Mouse (Mus musculus) hindbrain, embryonic 14.5 days (tissue): ENCODE measurements around the gene Atf7. TPM values are rescaled to one million over a fixed set of nuclear protein-coding genes. Genes with fewer than 3 reads are reported as not detected.
A peak's percentile ranks its signal among the peaks of the same experiment; 100 is the strongest.

Source experiments
- ATAC-seq: fragments of 200-750 bp; cut with Nextera tagmentation; 2 replicates; pipeline ENCODE4 v1.8.0; 2017; ENCODE audit warnings: moderate number of reproducible peaks, mild to moderate bottlenecking, moderate TSS enrichment, moderate library complexity; ENCODE audit not compliant: low FRiP score
- DNase-seq: peaks from one replicate; pipeline ENCODE4 v3.0.0-alpha.2; 2015; ENCODE audit warnings: low spot score
- H3K27ac ChIP-seq: fragments of 300-500 bp; sonication (generic); 2 replicates; pipeline ENCODE4 v1.5.1; 2014; ENCODE audit warnings: mild to moderate bottlenecking, moderate library complexity
- H3K27me3 ChIP-seq: fragments of 300-500 bp; sonication (generic); 2 replicates; pipeline ENCODE4 v1.6.1; 2014; ENCODE audit warnings: mild to moderate bottlenecking, low read length, mixed read lengths; ENCODE audit not compliant: control insufficient read depth, insufficient read depth
- H3K36me3 ChIP-seq: fragments of 300-500 bp; sonication (generic); replicated peaks from 2 replicates; pipeline ENCODE4 v1.6.1; 2014; ENCODE audit not compliant: control insufficient read depth, insufficient read depth
- H3K4me1 ChIP-seq: fragments of 300-500 bp; sonication (generic); replicated peaks from 2 replicates; pipeline ENCODE4 v1.6.1; 2014; ENCODE audit warnings: antibody characterized with exemption, low read length, mixed read lengths; ENCODE audit not compliant: control insufficient read depth, insufficient read depth
- H3K4me2 ChIP-seq: fragments of 300-500 bp; sonication (generic); replicated peaks from 2 replicates; pipeline ENCODE4 v1.6.1; 2014; ENCODE audit warnings: mild to moderate bottlenecking, moderate library complexity
- H3K4me3 ChIP-seq: fragments of 300-500 bp; sonication (generic); replicated peaks from 2 replicates; pipeline ENCODE4 v1.5.1; 2014; ENCODE audit warnings: mild to moderate bottlenecking, low read length
- H3K9ac ChIP-seq: fragments of 300-500 bp; sonication (generic); 2 replicates; pipeline ENCODE4 v1.6.1; 2014
- H3K9me3 ChIP-seq: fragments of 300-500 bp; sonication (generic); 2 replicates; pipeline ENCODE4 v1.6.1; 2016; ENCODE audit warnings: low read length; ENCODE audit not compliant: control insufficient read depth
- WGBS: fragments of 180-500 bp; shearing (Covaris S2); extraction: QIAGEN DNeasy Blood & Tissue Kit; methylation state at CpG from one replicate; pipeline ENCODE4 v1.1.7; 2014; 5-methylcytosine and 5-hydroxymethylcytosine counted together
- polyA plus RNA-seq: library from polyadenylated mRNA; unstranded; fragments of >200 nt; fragmentation: Nextera tagmentation; extraction: Ambion mirVana; gene quantifications from 2 replicates; pipeline ENCODE4 v1.2.1, GENCODE M21; 2014

Gene Atf7
- polyA plus RNA-seq, 1 experiment from 2014 or later = 13.7 TPM

DNA sequence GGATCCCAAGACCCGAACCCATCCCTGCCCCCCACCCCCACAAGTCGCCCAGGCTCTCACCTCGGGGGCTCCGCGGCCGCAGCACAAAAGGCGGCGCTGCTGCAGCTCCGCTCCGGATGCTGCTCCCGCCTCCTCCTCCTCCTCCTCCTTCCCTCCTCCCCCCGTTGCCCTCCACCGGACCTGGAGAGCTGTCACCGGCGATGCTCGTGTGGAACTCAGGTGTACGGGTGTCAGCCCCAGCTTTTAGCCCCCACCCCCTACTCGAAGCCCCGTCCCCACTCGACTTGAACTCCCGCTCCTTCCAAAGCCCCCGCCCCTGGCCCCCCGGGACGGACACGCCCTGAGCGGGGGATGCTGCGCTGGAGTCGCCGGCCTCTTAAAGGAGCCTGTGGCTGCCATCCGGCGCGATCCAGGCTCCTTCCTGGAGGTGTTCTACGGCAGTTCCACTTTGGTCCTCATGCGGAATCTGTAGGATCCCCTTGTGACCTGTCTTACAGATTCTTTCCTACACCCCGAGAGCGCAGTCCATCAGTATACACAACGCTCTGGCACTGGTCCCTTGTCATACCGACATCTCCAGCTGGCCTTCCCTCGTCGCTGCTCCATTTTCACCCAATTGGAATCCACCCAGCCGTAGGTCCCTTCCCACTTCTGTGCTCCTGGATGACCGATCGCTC lies 108.4 kb downstream of the Atf7 start, which contains the start of gene Map3k12:
TSS of gene Map3k12 (minus strand) at position 337 of the 677 bp plus-strand sequence.
- ATAC-seq = no peak
- peak within 1 kb of the TSS; percentile 69 for H3K4me2 ChIP-seq
- H3K36me3 ChIP-seq = peaks cover 13% of the 10 kb centered on the region
- H3K9ac ChIP-seq = peak within 1 kb of the TSS; percentile 87
- 1% methylated on average over 42 of the region's 43 CpGs for WGBS
- peak within 1 kb of the TSS; percentile 94 for H3K27ac ChIP-seq
- DNase-seq = peak; percentile 72
- H3K4me1 ChIP-seq = peaks cover 39% of the 10 kb centered on the region
- H3K9me3 ChIP-seq = no peaks in the 10 kb centered on the region
- peak within 1 kb of the TSS; percentile 72 for H3K4me3 ChIP-seq
- H3K27me3 ChIP-seq = no peaks in the 10 kb centered on the region

DNA sequence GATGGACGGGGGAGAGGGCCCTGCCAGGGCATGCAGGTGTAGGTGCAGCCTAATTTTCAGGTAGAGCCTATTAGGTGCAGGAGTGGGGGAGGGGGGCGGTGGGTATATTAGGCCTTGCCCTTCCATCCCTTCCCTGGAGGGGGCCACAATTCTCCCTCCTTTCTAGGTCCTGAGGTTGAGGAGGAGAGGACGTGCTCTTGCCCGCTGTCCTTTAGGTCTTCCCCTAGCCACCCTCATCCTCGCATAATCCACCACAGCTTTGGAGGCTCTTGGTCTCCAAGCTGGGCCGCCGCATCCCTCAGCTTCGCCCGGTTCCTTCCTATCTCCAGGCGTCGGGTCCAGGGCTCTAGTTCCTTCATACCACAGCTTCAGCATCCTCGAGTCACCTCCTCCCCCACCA lies 109.0 kb downstream of the Atf7 start:
- H3K36me3 ChIP-seq = peaks cover 7% of the 10 kb centered on the region; the same call in 1 of the 2 replicates
- H3K4me1 ChIP-seq = peaks cover 45% of the 10 kb centered on the region
- ATAC-seq (no peak), DNase-seq (no peak)
- 0% methylated on average over 12 of the region's 12 CpGs for WGBS
- H3K27me3 ChIP-seq = no peaks in the 10 kb centered on the region
- no peaks in the 10 kb centered on the region for H3K9me3 ChIP-seq
- H3K4me3 ChIP-seq = peak overlapping the region; percentile 72
- peak overlapping the region; percentile 94 for H3K27ac ChIP-seq
- peak overlapping the region; percentile 69 for H3K4me2 ChIP-seq
- H3K9ac ChIP-seq = peak overlapping the region; percentile 87

DNA sequence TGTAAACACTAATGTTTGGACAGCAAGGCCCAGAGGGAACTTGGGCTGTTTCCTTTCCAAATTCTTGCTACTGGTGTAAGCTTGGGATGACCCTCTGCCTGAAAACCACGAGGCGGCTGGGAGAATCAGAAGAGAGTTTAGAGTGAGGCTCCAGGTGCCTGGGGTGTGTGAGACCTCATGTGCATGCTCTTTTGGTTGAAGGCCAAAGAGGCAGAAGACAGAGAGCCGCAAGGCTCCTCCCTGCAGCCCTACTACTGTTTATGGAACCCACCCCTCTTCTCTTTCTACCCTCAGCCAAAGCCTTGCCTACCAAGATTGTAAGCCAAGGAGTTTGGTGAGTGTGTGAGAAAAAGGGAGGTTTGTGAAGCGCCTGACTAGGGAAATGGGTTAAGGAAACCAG lies 109.5 kb downstream of the Atf7 start:
- Histone ChIP-seq H3K27me3 (no peaks in the 10 kb centered on the region), H3K4me2 (peak overlapping the region; percentile 69), H3K4me1 (peaks cover 50% of the 10 kb centered on the region), H3K9me3 (no peaks in the 10 kb centered on the region), H3K9ac (peak overlapping the region; percentile 87), H3K4me3 (peak overlapping the region; percentile 72), H3K36me3 (peaks cover 3% of the 10 kb centered on the region; the same call in 1 of the 2 replicates), H3K27ac (peak overlapping the region; percentile 94)
- no peak for ATAC-seq
- DNase-seq = no peak
- WGBS = 54% methylated on average over 4 of the region's 4 CpGs

DNA sequence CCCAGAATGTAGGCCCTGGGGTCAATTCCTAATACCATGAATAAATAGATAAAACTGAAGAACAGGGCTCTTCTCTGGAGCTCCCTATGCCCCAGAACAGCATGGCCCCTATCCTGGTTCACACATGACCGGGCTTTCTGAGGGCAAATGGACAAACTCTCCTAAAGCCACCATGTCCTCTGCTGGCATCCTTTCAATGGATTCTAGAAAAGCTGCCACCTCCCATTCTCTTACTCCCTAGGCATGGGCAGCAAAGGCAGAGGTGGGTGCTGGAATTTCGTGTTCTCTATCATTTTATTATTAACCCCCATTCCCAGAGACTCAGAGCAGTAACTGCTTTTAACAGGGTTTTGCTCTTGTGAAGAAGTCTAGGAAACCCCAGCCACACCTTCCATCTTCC lies 110.0 kb downstream of the Atf7 start:
- Histone ChIP-seq H3K9ac (peak overlapping the region; percentile 87), H3K4me1 (peaks cover 51% of the 10 kb centered on the region), H3K4me3 (peak overlapping the region; percentile 72), H3K9me3 (no peaks in the 10 kb centered on the region), H3K27ac (no peak overlapping the region), H3K27me3 (no peaks in the 10 kb centered on the region), H3K36me3 (no peaks in the 10 kb centered on the region), H3K4me2 (peak overlapping the region; percentile 69)
- ATAC-seq = no peak
- 86% methylated on average over 2 of the region's 2 CpGs for WGBS
- DNase-seq = no peak

DNA sequence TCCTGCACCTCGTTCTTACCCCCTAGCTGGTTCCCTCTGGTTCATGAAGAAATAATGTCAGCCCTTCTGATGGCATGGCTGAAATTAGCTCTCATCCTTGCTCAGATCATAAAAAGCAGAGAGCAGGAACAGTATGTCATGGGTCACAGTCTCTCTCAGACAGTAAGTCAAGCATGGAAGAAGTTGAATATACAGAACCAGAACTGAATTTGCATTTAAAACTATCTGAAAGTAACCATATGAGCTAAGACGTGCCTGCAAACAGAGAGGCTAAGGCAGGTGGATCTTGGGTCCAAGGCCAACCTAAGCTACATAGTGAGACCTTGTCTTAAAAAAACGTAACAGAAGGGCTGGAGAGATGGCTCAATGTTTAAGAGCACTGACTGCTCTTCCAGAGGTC lies 112.3 kb downstream of the Atf7 start:
- DNase-seq (no peak), ATAC-seq (no peak)
- Histone ChIP-seq H3K9ac (0 out of 2 replicates have a peak overlapping the region, but pooled peaks have one; percentile 40), H3K27me3 (no peaks in the 10 kb centered on the region), H3K4me1 (peaks cover 55% of the 10 kb centered on the region), H3K9me3 (no peaks in the 10 kb centered on the region), H3K36me3 (peaks cover 11% of the 10 kb centered on the region; the same call in 1 of the 2 replicates), H3K4me2 (no peak overlapping the region), H3K4me3 (no peak overlapping the region), H3K27ac (peak overlapping the region; percentile 84)
- 76% methylated on average over 3 of the region's 3 CpGs for WGBS

DNA sequence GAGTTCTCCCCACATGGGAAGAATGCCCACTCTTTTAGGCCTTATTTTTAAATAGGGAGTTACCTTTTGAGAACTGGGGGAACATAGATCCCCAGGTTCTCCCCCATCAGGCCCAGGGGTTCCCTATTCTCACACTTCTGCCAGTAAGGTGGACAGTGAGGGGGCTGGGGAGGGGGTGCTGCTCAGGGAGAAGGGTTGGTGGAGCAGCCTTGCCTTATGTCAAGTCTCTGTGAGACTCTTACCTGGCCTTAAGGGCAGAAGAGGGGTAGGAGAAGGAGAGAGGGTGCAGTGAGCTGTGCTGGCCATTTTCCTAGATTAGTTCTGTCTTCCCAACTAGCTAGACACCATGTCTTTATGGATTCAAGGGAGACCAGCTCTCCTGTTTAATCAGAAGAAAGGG lies 112.8 kb downstream of the Atf7 start:
- Histone ChIP-seq H3K4me3 (no peak overlapping the region), H3K27ac (peak overlapping the region; percentile 84), H3K4me1 (peaks cover 55% of the 10 kb centered on the region), H3K36me3 (peaks cover 16% of the 10 kb centered on the region; the same call in 1 of the 2 replicates), H3K4me2 (peak overlapping the region; percentile 65; the same call in 1 of the 2 replicates), H3K9me3 (no peaks in the 10 kb centered on the region), H3K9ac (peak overlapping the region; percentile 40; the same call in 1 of the 2 replicates), H3K27me3 (no peaks in the 10 kb centered on the region)
- ATAC-seq (no peak), DNase-seq (no peak)

DNA sequence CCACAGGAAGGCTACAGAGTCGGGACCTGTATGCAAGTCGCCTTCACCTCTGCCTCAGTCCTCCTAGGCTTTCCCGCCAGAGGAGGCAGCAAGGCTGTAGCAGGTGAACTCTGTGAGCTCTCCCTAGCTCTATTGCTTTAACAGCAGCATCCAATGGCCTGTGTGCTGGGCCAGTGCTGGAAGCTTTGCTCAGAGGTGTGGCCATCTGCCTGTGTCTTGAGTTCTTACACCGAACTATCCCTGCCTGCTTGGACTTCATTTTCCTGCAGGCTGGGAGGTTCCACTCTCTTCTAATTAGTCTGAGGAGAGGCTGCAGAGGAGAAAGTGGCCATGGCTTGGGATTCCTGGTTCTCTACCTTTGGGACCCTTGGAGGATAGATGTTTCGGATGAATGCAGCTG lies 113.3 kb downstream of the Atf7 start:
- Histone ChIP-seq H3K4me3 (no peak overlapping the region), H3K9ac (peak overlapping the region; percentile 40; the same call in 1 of the 2 replicates), H3K4me1 (peaks cover 55% of the 10 kb centered on the region)

DNA sequence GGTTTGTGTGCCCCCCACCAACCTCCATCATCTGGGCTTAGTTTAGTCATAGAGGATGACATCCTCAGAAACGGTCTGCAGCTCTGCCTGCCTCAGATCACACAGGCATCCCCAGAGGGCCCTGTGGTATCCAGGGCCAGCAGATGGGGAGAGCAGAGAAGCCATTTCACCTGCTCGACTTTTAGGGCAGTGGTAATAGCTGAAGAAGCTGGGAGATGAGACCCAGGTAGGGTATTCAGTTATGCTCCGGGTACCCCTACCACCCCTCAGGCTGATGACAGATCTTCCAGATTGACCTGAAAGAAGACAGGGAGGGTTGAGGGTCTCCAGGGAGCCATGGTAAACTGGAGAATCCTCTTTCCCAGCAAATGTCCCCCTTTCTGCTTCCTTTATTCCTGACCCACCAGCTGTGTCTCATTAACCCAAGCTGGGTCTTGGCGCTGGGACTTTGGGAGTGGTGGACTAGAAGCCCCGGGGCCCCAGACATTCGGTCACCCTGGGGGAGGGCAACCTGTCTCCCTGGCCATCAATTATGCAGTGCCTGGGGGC lies 113.9 kb downstream of the Atf7 start:
- Histone ChIP-seq H3K9ac (peak overlapping the region; percentile 64), H3K27ac (peak overlapping the region; percentile 84), H3K9me3 (no peaks in the 10 kb centered on the region), H3K36me3 (peaks cover 24% of the 10 kb centered on the region; the same call in 1 of the 2 replicates), H3K27me3 (no peaks in the 10 kb centered on the region), H3K4me1 (peaks cover 55% of the 10 kb centered on the region), H3K4me2 (peak overlapping the region; percentile 65), H3K4me3 (peak overlapping the region; percentile 44)
- 9% methylated on average over 6 of the region's 6 CpGs for WGBS
- ATAC-seq (no peak), DNase-seq (no peak)

More for the DNA sequence above, 113.3 kb downstream of the Atf7 start:
- Histone ChIP-seq H3K27ac (peak overlapping the region; percentile 84), H3K27me3 (no peaks in the 10 kb centered on the region), H3K4me2 (peak overlapping the region; percentile 65), H3K36me3 (peaks cover 18% of the 10 kb centered on the region; the same call in 1 of the 2 replicates), H3K9me3 (no peaks in the 10 kb centered on the region)
- DNase-seq (no peak), ATAC-seq (no peak)
- WGBS = 25% methylated on average over 5 of the region's 5 CpGs

DNA sequence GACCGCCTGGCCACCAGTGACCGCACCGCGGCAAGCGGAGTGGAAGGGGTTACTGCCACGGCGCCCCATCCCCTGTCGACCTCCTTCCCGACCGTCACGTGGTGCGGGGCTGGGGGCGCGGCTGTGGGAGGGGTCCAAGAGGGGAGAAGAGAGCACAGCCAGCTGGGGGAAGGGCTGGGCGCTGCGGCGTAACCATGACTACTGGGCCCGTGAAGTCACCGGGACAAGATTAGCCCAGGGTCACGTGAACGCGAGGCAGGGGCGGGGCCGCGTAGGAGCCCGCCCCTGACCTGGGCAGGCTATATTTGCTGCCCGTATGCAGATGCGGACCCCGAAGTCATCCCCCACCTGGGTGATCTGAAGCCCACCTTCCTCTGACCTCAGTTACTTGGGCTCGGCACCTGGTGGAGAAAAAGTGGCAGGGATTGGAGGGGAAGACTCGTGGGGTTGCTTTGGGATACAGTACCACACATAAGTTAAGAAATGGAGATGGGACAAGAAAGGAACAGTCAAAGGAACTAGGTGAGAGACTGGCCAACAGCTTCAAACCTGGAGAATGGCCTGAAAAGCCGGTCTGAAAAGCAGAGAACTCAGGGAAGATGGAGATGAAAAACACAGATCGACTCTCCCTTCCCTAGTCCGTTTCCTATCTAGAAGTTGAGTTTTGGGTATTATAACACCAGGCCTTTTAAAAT lies 114.5 kb downstream of the Atf7 start:
- H3K4me1 ChIP-seq = peaks cover 51% of the 10 kb centered on the region
- WGBS = 3% methylated on average over 34 of the region's 34 CpGs

More for the DNA sequence above, 114.5 kb downstream of the Atf7 start:
- H3K36me3 ChIP-seq = peaks cover 30% of the 10 kb centered on the region
- H3K27me3 ChIP-seq = no peaks in the 10 kb centered on the region
- peak; percentile 94 for ATAC-seq
- DNase-seq = peak; percentile 87
- peak overlapping the region; percentile 65 for H3K4me2 ChIP-seq
- no peaks in the 10 kb centered on the region for H3K9me3 ChIP-seq
- peak overlapping the region; percentile 84 for H3K27ac ChIP-seq
- H3K9ac ChIP-seq = peak overlapping the region; percentile 64
- peak overlapping the region; percentile 44 for H3K4me3 ChIP-seq
